Mouse (Mus musculus) liver, postnatal 0 days (tissue): ENCODE measurements at regions not wholly inside any gene's neighbourhood (a gene's known extent, or its start where the extent isn't known, plus 50 kb on each side); places are given as distances from the start of the nearest gene placed in this dataset.
"Not testable (repeated sequence)": the region's sequence is repeated elsewhere in the genome, so short reads cannot be mapped to it uniquely, and the experiment has no call there.

Experiments used
- CTCF ChIP-seq: sonication (generic); IDR thresholded peaks from 2 replicates; pipeline ENCODE4 v1.5.1; 2016; ENCODE audit warnings: antibody characterized with exemption, low read depth
- EP300 ChIP-seq: IDR thresholded peaks from 2 replicates; pipeline ENCODE4 v1.6.1; 2016; ENCODE audit warnings: antibody characterized with exemption, low read depth, mild to moderate bottlenecking

- not testable (repeated sequence) for TF ChIP-seq EP300, CTCF
These were observed 112.6 kb upstream of the Zfp960 start for GRCm38 (mm10) chr17:16951092-16952016.
